Mouse (Mus musculus): ENCODE data around the gene Gpc6. TPM values are rescaled to one million over a fixed set of nuclear protein-coding genes. Genes with fewer than 3 reads are reported as not detected.

The Gpc6 gene
- not detected for polyA plus RNA-seq (2017; shearing (Covaris generic))

- ATAC-seq = no peak
Observed at GRCm38 (mm10) chr14:116924876-116925601, at the start of gene Gpc6. Gpc6 (plus strand) TSS chr14:116925315.

- ATAC-seq = no peak
Observed at GRCm38 (mm10) chr14:116882480-116883044, 42.6 kb upstream of the Gpc6 start.

- no peak for ATAC-seq
Observed at GRCm38 (mm10) chr14:116894316-116894715, 30.8 kb upstream of the Gpc6 start.

DNA sequence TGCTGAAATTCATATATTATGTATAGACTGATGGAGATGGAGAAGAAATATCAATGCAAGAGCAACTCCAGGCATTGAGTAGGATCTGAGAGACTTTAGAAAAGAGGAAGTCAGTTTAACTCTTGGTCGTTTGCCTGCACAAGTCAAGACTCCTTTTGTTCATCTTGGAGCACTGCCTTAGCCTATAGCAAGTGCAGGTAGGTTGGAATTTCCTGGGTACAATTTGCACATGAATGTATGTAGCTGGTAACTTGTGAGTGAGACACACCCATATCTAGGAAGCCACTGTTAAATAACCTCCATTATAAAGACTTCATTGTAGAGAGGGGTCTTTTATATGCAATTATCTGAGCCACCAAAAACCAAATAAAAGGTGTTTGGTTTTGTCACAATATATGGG lies 27.1 kb upstream of the Gpc6 start:
- no peak for ATAC-seq

DNA sequence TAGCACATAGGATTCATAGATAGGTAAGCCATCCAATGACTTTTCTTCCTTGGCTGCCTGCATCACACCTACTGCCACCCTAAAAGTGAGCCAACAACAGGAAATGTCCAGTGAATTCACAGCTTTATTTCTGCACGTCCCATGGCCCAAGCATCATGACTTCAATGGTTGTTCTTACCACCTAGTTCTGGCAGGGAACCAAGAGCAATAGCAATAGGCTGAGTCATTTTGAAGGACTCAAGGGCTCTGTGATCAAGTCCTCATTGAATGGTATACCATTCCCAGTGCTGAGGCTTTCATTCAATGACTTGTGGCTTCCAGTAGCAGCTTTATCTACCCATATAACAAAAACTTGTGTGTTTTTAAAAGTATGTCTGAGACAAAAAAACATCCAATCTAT lies 13.3 kb upstream of the Gpc6 start:
- ATAC-seq = no peak

GRCm38 (mm10) chr14:116916874-116917273 lies 8.2 kb upstream of the Gpc6 start:
- ATAC-seq = no peak

- no peak for ATAC-seq
Observed at GRCm38 (mm10) chr14:116924266-116924665, 849 bp upstream of the Gpc6 start.

- ATAC-seq = no peak
Observed at GRCm38 (mm10) chr14:116925691-116926403, 732 bp downstream of the Gpc6 start.

GRCm38 (mm10) chr14:116926404-116927171 lies 1.5 kb downstream of the Gpc6 start:
- no peak for ATAC-seq

- ATAC-seq = no peak
Observed at GRCm38 (mm10) chr14:116927341-116928315, 2.5 kb downstream of the Gpc6 start.

GRCm38 (mm10) chr14:116928395-116928794 lies 3.3 kb downstream of the Gpc6 start:
- no peak for ATAC-seq

DNA sequence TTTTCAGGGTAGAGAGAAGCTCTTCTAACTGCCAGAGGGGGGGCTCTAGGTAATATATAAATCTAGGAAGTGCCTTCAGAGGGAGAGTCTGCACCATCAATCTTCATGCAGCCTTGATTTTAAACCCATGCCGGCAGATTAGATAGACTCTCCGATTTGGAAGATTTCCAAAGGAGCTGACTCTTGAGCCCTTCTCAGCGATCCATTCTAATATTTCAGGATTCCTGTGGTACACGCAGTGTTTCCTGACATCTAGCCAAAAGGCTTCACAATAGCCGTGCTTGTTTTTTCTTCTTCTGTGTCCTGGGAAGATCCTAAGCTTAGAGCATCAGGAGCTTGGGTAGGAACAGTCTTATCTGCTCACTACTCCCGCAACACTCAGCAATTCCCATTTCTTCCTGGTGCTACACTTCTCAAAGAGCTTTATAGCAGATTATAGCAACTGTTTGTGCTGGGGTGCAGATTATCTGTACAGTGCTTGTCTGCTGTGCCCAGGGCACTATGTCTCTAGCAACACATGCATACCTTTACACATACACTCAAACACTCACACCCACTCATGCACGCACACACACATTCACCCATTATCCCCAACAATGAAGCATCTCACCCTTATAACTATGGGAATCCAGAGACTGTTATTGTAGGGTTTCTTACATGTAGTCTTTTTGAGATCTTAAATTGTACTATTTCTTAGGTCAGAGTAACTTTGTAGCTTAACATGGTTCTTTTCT lies 3.8 kb downstream of the Gpc6 start:
- ATAC-seq = no peak

DNA sequence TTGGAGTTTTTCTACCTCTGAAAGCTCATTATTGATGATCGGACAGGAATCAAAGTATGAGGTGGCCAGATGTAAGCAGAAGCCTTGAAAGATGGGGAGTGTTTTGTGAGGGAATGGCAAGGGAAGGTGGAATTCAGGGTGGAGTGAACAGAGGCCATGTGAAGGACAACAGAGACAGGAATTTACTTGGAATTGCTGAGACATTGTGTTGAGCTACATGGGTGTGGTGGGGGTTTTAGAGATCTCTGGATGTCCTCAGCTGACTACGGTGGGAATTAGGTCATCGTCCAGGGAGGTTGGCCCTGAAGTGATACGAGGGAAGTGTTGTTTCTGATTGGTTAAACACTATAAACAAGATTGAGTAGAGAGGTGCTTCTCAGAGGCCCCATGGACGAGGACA lies 8.7 kb downstream of the Gpc6 start:
- ATAC-seq = no peak

DNA sequence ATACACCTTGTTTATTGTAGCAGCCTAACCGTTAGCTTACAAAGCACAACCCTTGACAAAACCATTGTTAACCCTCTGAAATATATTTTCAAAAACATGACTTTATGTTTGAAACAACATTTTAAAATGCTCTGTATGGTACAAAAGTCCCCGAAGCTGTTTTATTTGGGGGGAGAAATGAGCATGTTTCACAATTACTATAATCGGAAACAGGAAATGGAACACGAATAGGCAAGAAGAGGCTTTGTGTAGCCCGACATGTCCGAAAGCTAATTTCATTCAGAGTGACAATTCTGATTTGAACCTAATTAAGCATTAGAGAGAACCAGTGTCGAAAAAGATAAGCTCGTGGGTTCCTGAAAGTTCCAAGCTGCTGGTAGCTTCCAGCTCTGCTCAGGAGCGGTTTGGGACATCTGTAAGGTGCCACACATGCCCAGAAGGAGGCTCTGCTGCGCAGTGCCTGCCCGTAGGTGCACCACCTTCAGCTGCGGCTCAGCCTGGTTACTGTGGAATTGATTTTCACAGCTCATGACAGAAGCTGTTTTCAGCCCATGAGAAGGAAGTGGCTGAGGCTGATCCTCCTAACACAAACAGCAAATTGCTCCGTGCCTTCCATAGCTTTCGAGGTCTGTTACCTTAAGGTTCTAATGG lies 12.9 kb downstream of the Gpc6 start:
- no peak for ATAC-seq

DNA sequence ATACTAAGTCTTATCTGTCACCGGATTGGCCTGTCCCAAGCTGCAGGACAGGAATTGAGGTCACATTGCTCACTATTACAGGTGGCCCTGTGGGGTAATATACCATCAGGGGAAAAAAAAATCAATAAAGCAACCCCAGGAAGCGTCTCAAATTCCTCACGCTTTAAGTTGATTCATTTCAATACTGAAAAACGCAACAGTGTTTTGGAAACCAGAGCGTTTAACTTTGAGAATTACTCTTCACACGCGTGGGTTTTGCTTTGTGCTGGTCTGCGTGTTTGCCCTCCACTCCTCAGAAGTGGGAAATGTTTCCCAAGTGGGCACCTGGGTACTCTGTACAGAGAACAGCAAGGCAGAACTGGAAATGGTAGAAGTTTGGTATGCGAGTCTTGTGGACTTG lies 13.6 kb downstream of the Gpc6 start:
- ATAC-seq = no peak

DNA sequence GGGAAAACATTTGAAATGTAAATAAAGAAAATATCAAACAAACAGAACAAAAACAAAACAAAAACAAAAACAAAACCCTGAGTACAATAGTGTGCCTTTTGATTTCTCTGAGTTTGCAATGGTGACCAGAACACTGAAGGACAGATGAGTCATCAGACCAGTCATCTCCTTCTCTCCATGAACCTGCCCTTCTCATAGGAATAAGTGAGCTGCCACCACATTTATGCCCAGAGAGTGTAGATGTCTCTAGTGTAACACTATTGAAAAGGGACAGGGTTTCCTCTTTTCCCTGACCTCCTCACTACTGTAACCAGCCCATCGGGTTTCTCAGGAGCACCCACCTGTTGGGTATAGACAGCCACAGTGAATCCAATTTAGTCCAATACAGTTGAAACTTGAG lies 14.4 kb downstream of the Gpc6 start:
- no peak for ATAC-seq

DNA sequence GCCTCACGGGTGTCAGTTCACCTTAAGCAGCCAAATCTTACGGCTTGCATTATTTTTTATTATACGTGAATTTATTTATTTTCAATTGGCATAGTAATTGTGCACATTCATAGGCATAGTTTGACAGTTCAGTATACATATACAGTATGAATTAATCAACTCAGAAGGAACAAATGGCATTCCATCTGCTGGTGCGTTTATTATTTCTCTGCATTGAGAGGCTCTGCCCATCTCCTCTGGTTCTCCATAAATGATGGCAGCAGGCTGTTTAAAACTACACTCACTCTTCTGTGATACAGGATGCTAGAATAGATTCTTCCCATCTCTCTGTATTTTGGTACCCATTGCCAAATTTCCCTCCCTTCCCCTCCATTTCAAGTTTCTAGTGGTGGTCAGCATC lies 16.7 kb downstream of the Gpc6 start:
- no peak for ATAC-seq

GRCm38 (mm10) chr14:116943751-116944150 lies 18.6 kb downstream of the Gpc6 start:
- no peak for ATAC-seq

DNA sequence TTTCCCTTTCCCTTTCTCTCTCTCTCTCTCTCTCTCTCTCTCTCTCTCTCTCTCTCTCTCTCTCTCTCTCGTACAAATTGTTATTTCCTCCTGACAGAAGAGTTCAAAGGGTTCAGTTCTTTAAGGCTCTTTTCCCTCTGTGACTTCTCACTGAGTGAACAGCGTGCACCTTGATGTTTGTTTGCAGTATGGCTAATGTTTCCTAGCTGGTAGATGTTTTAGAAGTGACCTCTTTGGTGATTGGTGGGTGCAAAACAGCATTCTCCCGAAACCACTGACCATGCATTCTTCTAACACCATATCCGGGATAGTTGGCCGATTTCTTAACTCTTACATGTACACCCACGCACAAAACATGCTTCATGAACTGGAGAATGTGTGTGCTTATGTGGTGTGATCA lies 20.9 kb downstream of the Gpc6 start:
- no peak for ATAC-seq

DNA sequence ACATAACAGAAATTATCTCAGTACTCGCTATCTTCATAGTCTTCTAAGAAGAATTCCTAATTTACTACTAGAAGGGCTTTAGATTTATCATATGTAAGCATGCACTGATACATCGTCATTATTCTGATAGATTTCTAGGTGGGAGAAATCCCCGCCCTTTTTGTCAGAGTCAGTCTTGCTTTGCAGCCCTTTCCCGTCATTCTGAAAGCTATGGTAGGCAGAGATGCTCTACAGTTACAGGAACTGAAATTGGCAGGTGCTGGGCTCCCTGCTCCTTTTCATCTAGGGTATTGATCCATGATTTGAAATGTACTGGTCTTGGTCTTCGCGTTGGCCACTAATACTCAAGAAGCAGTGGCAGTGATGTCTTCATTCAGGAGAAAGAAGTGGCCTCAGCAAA lies 22.3 kb downstream of the Gpc6 start:
- no peak for ATAC-seq
